Mouse (Mus musculus) effector memory CD4-positive, alpha-beta T cell, adult 5 months (primary cell): ENCODE data around the gene Olfr1535. TPM values are rescaled to one million over a fixed set of nuclear protein-coding genes. Genes with fewer than 3 reads are reported as not detected.

Experiments used
- polyA plus RNA-seq: library from polyadenylated mRNA; unstranded; fragments of 100-300 nt; shearing (Covaris generic); gene quantifications from one replicate; pipeline ENCODE4 v1.2.1, GENCODE M21; 2017

The Olfr1535 gene
- not detected for polyA plus RNA-seq

DNA sequence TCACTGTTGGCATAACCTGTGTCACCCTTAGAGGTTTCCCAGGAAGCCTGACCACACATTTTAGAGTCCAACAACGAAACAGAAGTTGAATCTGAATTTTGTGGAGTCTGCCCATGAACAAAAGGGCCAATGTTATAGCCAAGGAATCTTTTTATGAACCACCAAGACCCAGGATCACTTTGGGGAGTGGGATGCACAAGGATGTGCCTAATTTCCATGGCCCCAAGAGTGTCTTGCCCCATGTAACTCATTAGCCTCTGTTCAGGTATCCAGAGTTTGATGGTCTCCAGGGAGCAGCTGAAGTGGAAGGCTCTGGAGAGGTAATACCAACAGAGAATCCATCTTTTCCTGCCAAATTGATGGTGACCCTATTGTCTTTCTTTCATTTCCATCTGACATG lies at the start of gene Olfr1535:
Olfr1535 (minus strand) TSS at position 101 of the 400 bp plus-strand sequence.

GRCm38 (mm10) chr13:21581659-21582058 lies 22.0 kb upstream of the Olfr1535 start, which contains the start of gene Olfr1364:
Olfr1364 (minus strand) TSS chr13:21581759.

GRCm38 (mm10) chr13:21542708-21543107 lies 17.0 kb downstream of the Olfr1535 start, which contains the start of gene Olfr1366:
Olfr1366 (minus strand) TSS chr13:21542808.

GRCm38 (mm10) chr13:21530781-21531201 lies 28.9 kb downstream of the Olfr1535 start, which contains the start of gene Zkscan8:
Zkscan8 (minus strand) TSS chr13:21531120.

Other genes starting within 250 kb of the Olfr1535 start
- not detected for gene Gpx6, start 247.8 kb downstream of the Olfr1535 start, polyA plus RNA-seq
- gene Olfr1367, start 213.0 kb downstream of the Olfr1535 start, polyA plus RNA-seq = not detected
- gene Zscan12, start 197.1 kb downstream of the Olfr1535 start, polyA plus RNA-seq = 3.6 TPM
- gene Zkscan3, start 157.1 kb downstream of the Olfr1535 start, polyA plus RNA-seq = 38.3 TPM
- 0.21 TPM for gene Pgbd1, start 118.8 kb downstream of the Olfr1535 start, polyA plus RNA-seq
- 7.0 TPM for gene Zscan26, start 106.2 kb downstream of the Olfr1535 start, polyA plus RNA-seq
- not detected for gene Nkapl, start 91.4 kb downstream of the Olfr1535 start, polyA plus RNA-seq
- gene Zkscan4, start 81.0 kb downstream of the Olfr1535 start, polyA plus RNA-seq = not detected
- gene Gm10065, start 80.5 kb downstream of the Olfr1535 start, polyA plus RNA-seq = not detected
- gene AK157302, start 64.7 kb downstream of the Olfr1535 start, polyA plus RNA-seq = 0.20 TPM
- 5.8 TPM for gene Gm11273, start 58.5 kb downstream of the Olfr1535 start, polyA plus RNA-seq
- gene Zkscan8, start 28.8 kb downstream of the Olfr1535 start, polyA plus RNA-seq = 3.2 TPM
- not detected for gene Olfr1366, start 17.1 kb downstream of the Olfr1535 start, polyA plus RNA-seq
- gene Olfr1364, start 21.9 kb upstream of the Olfr1535 start, polyA plus RNA-seq = not detected
- gene Olfr1362, start 54.1 kb upstream of the Olfr1535 start, polyA plus RNA-seq = not detected
- gene Olfr11, start 82.6 kb upstream of the Olfr1535 start, polyA plus RNA-seq = not detected
- gene Olfr1361, start 103.5 kb upstream of the Olfr1535 start, polyA plus RNA-seq = not detected
- not detected for gene Olfr1360, start 117.5 kb upstream of the Olfr1535 start, polyA plus RNA-seq
- not detected for gene Olfr1359, start 138.2 kb upstream of the Olfr1535 start, polyA plus RNA-seq
- gene Hist1h2bl, start 156.2 kb upstream of the Olfr1535 start, polyA plus RNA-seq = not detected
- not detected for gene Hist1h2ai, start 156.5 kb upstream of the Olfr1535 start, polyA plus RNA-seq
- not detected for gene Hist1h3h, start 157.8 kb upstream of the Olfr1535 start, polyA plus RNA-seq
- gene Hist1h2bm, start 162.2 kb upstream of the Olfr1535 start, polyA plus RNA-seq = not detected
- gene Hist1h4j, start 175.2 kb upstream of the Olfr1535 start, polyA plus RNA-seq = not detected
- not detected for gene Hist1h4k, start 190.6 kb upstream of the Olfr1535 start, polyA plus RNA-seq
- not detected for gene Hist1h2ak, start 193.9 kb upstream of the Olfr1535 start, polyA plus RNA-seq
- gene Hist1h2bn, start 194.2 kb upstream of the Olfr1535 start, polyA plus RNA-seq = 1.1 TPM
- gene Hist1h1b, start 220.7 kb upstream of the Olfr1535 start, polyA plus RNA-seq = 0.70 TPM
- 2.5 TPM for gene Hist1h3i, start 223.5 kb upstream of the Olfr1535 start, polyA plus RNA-seq
- gene Hist1h2an, start 227.3 kb upstream of the Olfr1535 start, polyA plus RNA-seq = not detected
- gene Hist1h2bp, start 227.6 kb upstream of the Olfr1535 start, polyA plus RNA-seq = not detected